Mouse (Mus musculus) bone marrow, adult 2 months (tissue): Measurements from ENCODE around the gene Sh2d7.

ENCODE experiments used
- CTCF ChIP-seq: fragments of 200-500 bp; IDR thresholded peaks from 2 replicates; pipeline ENCODE4 v1.5.1; 2011; ENCODE audit warnings: low read length, control low read depth; ENCODE audit not compliant: control insufficient read depth, insufficient read depth
- POLR2A ChIP-seq: fragments of 200-500 bp; IDR thresholded peaks from 2 replicates; pipeline ENCODE4 v1.6.1; 2011; ENCODE audit warnings: low read depth, mild to moderate bottlenecking, control low read depth, low read length, borderline replicate concordance; ENCODE audit not compliant: control insufficient read depth

- TF ChIP-seq CTCF (no peak), POLR2A (no peak)
Observed at GRCm38 (mm10) chr9:54544212-54544953, 5.6 kb downstream of the Sh2d7 start.
